Mouse (Mus musculus) spleen, adult 18-20 months (tissue): ENCODE measurements around the gene Gck.
"Not testable (repeated sequence)": the region's sequence is repeated elsewhere in the genome, so short reads cannot be mapped to it uniquely, and the experiment has no call there.

Source experiments
- DNase-seq, 2 experiments: peaks; one replicate each; pipeline ENCODE4 v3.0.0; 2022; ENCODE audit warnings: mixed read lengths in 2 of 2

The Gck gene

GRCm38 (mm10) chr11:5907096-5907495, 42.8 kb downstream of the Gck start:
- DNase-seq: no peak

- no peak for DNase-seq
Observed at GRCm38 (mm10) chr11:5905778-5906518, 43.9 kb downstream of the Gck start.

GRCm38 (mm10) chr11:5904871-5905270, 45.0 kb downstream of the Gck start:
- no peak for DNase-seq

DNA sequence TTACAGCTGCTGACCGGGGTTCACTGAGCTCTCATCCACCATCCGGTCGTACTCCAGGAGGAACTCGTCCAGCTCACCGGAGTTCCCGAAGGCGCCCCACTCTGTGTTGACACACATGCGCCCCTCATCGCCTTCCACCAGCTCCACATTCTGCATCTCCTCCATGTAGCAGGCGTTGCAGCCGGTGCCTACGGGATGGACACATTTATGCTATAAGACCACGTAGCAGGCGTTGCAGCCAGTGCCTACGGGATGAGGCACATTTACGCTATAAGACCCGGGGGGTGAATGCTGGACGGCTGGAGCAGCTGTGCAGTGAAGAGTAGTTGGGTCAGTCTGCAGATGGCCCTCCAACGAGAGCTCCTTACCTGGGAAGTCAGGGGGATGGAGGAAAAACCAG, 45.5 kb downstream of the Gck start:
- DNase-seq: no peak

DNA sequence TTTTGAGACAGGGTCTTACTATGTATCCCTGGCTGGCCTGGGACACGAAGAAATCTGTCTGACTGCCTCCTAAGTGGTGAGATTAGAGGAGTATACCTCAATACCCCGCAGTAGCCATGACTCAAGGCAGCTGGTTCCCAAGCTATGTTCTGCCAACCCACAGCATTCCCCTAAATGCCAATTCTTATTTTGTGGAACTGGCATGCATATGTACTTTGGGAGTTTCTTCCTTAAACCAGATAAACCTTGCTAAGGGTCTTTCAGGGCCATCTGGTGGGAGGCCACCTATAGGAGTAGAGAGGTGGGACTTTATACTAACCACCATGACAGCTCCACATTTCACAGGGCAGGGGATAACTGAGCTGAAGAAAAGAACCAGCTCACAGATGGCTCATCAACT, 46.0 kb downstream of the Gck start:
- DNase-seq: no peak

DNA sequence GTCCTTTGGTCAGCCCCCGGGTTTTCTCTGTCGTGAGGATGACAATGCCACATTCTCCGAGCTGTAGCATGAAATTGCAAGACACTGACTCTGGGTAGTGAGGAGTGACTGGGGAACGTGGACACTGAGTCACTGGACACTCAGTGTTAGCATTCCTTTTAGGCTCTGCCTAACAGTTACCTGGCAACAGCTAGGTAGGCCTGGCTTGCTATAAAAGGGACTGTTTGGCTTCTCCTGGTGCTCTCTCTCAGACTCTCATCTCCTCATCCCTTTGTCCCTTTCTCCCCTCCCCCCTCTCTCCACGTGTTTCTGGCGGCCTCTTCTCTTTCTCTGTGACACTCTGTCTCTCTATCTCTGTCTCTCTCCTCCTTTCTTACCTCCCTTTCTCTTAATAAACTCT, 47.5 kb downstream of the Gck start:
- DNase-seq: no peak

DNA sequence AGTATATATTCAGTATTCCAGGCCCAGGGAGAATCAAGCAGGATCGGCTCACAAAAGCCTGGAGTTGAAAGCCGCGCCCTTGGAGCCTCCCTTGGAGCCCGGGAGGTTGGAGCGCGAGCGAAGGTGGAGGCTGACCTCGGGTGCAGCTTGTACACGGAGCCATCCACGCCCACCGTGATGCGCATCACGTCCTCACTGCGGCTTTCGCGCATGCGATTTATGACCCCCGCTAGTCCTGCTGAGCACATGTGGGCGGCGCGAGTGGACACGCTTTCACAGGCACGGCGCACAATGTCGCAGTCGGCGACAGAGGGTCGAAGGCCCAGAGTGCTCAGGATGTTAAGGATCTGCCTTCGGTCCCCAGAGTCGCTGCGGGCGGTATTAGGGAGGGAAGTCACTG, 47.9 kb downstream of the Gck start:
- no peak for DNase-seq

- DNase-seq: no peak
Observed at GRCm38 (mm10) chr11:5901320-5901719, 48.6 kb downstream of the Gck start.

DNA sequence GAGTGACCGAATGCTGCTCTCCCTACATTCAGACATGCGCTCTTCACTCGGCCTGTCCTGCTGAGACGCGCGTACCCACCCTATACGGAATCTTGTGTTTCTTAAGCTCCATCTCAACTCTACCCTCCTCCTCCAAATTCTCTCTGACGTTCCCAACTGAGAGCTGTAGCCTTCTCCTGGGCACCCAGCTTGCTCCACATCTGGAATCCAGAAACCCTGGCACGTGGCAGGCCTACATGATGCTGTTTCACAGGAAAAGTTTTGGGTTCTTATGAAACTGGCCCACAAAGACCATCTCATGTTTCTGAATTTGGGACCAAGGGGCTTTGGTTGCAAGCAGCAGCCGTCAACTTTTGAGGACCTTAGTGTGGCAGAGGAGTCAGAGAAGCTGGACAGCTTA, 50.6 kb downstream of the Gck start:
- no peak for DNase-seq

DNA sequence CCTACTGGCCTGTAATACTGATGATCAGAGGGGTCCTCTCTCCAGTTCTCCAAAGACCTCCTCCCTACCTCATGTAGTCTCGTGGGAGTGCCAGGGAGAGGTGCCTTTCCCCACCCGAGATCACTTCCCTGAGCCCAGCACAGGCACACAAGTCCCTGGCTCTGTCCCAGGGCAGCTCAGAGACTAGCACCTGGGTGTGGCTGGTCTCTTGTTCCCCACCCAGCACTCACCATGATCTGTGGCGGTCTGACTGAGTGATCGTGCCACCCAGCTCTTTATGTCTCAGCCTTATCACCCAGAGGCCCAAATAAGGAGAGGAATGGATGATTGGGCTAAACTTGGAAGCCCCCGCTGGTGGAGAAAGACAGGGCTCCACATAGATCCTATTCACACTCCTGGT, 51.4 kb downstream of the Gck start, which contains the start of gene Myl7:
TSS of gene Myl7 (minus strand) at position 252 of the 400 bp plus-strand sequence.
- no peak for DNase-seq

GRCm38 (mm10) chr11:5897839-5898238, 52.0 kb downstream of the Gck start:
- DNase-seq: no peak

DNA sequence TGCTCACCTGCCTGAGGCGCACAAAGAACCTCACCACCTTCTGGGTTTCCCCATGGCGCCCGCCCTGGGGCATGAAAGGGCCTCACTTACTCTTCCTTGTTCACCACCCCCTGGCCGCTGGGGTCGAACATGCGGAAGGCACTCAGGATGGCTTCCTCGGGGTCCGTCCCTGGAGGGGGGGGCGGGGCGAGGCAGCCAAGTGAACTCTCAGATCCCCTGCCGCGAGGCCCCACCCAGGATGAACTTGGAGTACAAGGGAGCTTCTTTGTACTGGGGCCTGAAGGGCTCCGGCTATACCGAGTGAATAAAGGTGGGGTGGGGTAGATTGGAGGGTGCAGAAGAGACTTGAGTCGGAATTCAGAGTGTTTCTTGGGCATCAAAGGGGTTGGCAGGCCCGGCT, 52.7 kb downstream of the Gck start:
- DNase-seq: no peak

DNA sequence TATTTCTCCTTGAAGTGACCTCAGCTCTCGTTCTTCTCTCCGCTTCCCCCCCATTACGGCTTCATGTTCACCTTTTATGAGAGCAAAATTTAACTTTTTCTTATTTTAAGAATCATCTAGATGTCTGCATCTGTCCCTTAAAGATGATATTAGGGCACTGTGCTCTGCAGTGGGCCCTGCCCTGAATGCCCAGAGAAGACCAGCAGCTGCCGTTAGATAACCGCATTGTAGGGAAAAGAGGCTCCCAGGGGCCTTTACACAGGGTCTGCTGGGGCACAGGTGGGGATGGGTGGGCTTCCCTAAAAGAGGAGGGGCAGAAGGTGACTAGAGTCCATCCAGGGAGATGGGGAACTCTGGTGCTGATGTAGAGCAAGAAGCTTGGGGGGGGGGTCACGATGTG, 56.1 kb downstream of the Gck start:
- no peak for DNase-seq

DNA sequence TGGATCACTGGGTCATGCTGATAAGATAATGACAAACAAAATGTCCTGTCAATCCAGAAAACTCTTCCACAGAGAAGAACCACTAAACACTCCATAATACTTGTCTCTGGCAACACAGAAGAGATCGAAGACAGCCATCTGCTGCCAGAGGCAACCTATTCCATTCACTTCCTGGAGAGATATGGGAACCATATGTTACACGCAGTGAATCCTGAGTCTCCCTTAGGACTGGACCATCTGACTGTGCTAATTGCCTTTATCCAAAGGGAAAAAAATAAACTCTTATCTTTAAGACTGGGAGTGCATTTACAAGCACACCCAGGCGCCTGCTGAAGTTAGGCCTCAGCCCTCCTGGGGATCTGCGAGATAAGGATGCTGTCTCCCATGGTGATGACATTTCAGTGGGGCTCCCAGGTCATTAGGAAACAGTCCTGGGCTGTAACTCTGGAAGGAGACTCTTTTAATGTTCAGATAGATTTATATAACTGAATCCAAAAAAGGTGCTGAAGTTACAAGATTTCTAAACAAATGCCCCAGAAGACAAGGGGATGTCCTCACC, 57.0 kb downstream of the Gck start:
- DNase-seq: no peak

GRCm38 (mm10) chr11:5892151-5892591, 57.7 kb downstream of the Gck start:
- peak in 1 of 2 experiments; percentile 20 for DNase-seq

- DNase-seq: not testable (repeated sequence)
Observed at GRCm38 (mm10) chr11:5888563-5888962, 61.3 kb downstream of the Gck start.

DNA sequence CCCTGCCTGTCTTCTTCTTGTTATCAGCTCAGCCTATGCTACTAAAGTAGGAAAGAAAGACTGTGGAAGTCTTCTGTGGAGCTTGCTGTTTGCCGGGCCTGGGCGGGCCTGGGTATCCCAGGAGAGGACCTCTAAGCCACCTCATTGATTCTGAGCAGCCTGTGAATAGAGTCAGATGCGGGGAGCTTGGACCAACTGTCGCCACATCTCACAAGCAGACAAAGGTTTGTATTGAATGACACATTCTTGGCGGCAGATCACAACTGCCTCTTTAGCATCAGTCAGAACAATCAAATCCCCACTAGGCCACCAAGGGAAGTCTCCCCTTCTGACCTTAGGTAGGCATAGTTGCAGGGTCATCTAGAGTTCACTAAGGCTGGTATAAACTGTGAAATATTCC, 62.6 kb downstream of the Gck start:
- DNase-seq: no peak

DNA sequence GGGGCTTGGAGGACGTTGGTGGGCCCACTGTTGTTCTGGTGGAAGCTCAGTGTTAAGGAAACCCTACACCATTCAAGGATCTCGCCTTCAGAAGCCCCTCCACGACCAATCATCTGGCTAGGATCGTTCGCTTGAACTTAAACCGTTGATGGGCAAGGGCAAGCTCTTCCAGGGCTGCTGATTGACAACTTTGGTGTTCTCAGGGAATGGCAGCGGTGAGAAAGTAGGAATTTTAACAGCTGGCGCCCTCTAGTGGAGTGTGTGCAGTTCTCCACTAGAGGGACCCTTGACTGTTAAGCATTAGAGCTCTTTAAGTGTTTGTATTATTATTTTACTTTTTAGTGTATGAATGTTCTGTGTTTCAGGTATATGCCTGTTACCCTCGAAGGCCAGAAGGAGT, 63.7 kb downstream of the Gck start:
- peak in 1 of 2 experiments; percentile 59 for DNase-seq

GRCm38 (mm10) chr11:5882518-5882917, 67.4 kb downstream of the Gck start:
- peak in 1 of 2 experiments; percentile 13 for DNase-seq

DNA sequence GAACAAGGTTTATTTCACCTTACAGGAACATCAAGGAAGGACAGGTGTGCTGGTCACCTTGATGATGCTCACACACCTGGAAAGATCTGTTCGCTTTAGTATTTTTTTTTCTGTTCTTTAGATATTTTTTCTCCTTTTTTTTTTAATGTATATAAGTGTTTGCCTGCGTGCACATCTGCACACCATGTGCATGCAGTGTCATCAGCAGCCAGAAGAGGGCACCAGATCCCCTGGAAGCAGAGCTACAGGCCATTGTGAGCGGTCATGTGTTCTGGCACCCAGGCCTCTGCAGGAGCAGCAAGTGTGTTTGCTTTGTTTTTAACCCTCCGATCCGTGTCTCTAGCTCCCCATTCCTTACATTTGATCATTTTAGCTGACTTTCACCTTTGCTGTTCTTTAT, 70.0 kb downstream of the Gck start:
- DNase-seq: peak in 1 of 2 experiments; percentile 46

DNA sequence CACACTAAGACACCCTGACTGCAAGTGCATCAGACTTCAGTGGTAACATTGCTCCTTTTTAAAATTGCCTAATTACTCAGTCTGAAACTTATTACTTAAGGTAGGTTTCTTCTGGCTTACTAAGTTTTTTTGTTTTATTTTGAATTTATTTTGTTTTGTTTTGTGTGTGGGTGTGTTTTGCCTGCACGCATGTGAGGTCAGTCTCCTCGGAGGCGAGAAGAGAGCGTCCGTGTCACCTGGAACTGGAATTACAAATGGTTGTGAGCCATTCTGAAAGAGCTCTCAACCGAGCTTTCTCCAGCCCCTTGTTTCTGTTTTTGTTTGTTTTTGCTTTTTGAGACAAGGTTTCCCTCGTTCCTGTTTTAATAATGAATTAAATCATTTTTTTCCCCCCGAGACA, 71.2 kb downstream of the Gck start:
- no peak for DNase-seq

DNA sequence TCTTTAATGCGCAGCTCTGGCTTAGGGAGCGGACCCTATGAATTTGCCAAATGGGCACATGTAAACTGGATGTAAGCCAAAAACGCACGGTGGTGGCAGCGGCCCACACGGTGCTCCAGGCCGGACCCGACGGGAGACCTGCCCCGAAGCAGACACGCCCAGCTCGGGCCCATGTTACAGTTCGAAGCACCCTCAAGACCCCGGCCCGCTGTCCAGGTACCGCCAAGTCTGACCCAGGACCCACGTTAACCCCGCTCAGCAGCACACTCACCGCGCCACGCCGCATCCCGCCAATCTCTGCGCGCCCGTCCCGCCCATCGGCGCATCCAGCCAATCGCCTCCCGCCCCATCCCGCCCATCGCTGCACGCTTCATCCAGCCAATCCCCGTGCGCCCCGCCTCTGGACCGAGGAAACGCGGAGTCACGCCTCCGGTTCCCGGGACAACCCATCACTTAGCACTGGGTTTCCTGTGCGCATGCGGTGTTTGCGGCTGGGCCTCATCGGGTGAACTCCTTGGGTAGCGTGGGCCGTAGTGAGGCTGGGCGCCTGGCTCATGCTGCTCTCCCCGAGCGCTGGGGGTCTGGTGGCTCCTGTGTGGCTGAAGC, 71.9 kb downstream of the Gck start, which contains the start of gene Pold2:
TSS of gene Pold2 (minus strand) at position 372 of the 606 bp plus-strand sequence.
- DNase-seq: peak; percentile 94 to 95

DNA sequence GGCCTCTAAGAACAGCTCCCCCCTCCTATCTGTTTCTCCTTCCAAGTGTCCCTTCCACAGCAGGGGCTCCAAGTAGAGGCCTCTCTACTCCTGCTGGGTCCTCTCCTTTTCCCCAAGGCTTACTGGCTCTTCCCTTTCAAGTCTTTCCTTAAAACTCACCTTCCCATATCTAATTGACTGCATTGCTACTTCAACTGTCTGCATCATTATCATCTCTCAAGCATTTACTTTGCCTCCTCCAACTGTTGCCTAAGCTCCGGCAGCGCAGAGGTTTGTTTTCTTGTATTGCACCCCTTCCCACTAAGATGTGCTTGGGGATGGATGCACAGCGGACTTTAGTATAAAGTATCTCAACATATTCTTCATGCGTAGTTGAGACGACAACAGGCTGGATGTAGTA, 72.5 kb downstream of the Gck start:
- no peak for DNase-seq

DNA sequence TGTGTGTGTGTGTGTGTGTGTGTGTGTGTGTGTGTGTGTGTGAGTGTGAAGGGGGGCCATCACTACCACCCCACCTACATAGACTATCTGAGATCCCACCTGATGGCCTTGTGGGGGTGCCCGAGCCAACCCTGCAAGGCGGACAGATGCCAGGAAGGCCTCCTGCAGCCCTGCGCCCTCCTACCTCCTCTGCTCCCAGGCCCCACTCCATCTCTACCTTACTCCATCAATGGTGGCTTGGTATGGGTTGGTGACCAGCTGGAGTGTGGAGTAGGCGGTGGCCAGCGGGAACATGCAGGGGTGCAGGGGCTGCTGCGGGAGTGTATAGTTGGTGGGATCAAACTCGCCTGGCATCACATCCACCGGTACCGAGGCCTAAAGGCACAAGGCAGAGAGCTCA, 76.7 kb downstream of the Gck start:
- no peak for DNase-seq
